Mouse (Mus musculus) cerebellum, adult 2 months (tissue): ENCODE results near the gene Gins1.

ENCODE experiments used
- CTCF ChIP-seq: fragments of 200-500 bp; IDR thresholded peaks from 2 replicates; pipeline ENCODE4 v1.5.1; 2011; ENCODE audit warnings: low read depth, mild to moderate bottlenecking, control low read depth, low read length, moderate library complexity, borderline replicate concordance; ENCODE audit not compliant: insufficient read depth
- POLR2A ChIP-seq: fragments of 200-500 bp; IDR thresholded peaks from 2 replicates; pipeline ENCODE4 v1.6.1; 2011; ENCODE audit warnings: low read length, control low read depth, borderline replicate concordance; ENCODE audit not compliant: insufficient read depth

GRCm38 (mm10) chr2:150869446-150869845 is 35.8 kb upstream of the Gins1 start:
- TF ChIP-seq POLR2A = no peak
- no peak for TF ChIP-seq CTCF
